Mouse (Mus musculus) adrenal gland, postnatal 4 days (tissue): Measurements from ENCODE around the gene Gadl1. TPM values are rescaled to one million over a fixed set of nuclear protein-coding genes. Genes with fewer than 3 reads are reported as not detected.

Experiments
- DNase-seq, 2 experiments: peaks; one replicate each; pipeline ENCODE4 v3.0.0; 2021 to 2022; ENCODE audit warnings: low spot score in 2 of 2, mixed read lengths in 2 of 2
- long read RNA-seq, 2 experiments: library from polyadenylated mRNA; stranded (forward); transcript quantifications; one replicate each; pipeline ENCODE4 v2.0.0; 2021
- total RNA-seq, 2 experiments: library from RNA; stranded (reverse); gene quantifications; 2 replicates each; pipeline ENCODE4 v1.2.3; 2021

Gadl1 gene
- under 1 TPM; 0.45 to 0.82 TPM for total RNA-seq
- long read RNA-seq, experiment 1, partial matches to known transcripts = 0 of 1 reads
- long read RNA-seq, experiment 1, other reads (novel, unspliced or antisense) = 1 of 1 reads
- long read RNA-seq, experiment 2 = 0 reads

- DNase-seq = no peak
These were observed at the start of gene Gadl1 for GRCm38 (mm10) chr9:115909155-115909554. Gene Gadl1 (plus strand): TSS chr9:115909455.

- DNase-seq = no peak
These were observed 46.5 kb upstream of the Gadl1 start for GRCm38 (mm10) chr9:115862802-115863201.

GRCm38 (mm10) chr9:115863326-115863725 is 45.9 kb upstream of the Gadl1 start:
- DNase-seq = no peak

- DNase-seq = peak in 1 of 2 experiments; percentile 37
These were observed 42.0 kb upstream of the Gadl1 start for GRCm38 (mm10) chr9:115867277-115867676.

GRCm38 (mm10) chr9:115870168-115870567 is 39.1 kb upstream of the Gadl1 start:
- DNase-seq = no peak

- DNase-seq = no peak
These were observed 38.6 kb upstream of the Gadl1 start for GRCm38 (mm10) chr9:115870640-115871039.

GRCm38 (mm10) chr9:115880500-115880899 is 28.8 kb upstream of the Gadl1 start:
- DNase-seq = no peak

- no peak for DNase-seq
These were observed 28.1 kb upstream of the Gadl1 start for GRCm38 (mm10) chr9:115881137-115881536.

GRCm38 (mm10) chr9:115882627-115883200 is 26.5 kb upstream of the Gadl1 start:
- no peak for DNase-seq

- DNase-seq = no peak
These were observed 25.8 kb upstream of the Gadl1 start for GRCm38 (mm10) chr9:115883413-115883812.

- no peak for DNase-seq
These were observed 21.7 kb upstream of the Gadl1 start for GRCm38 (mm10) chr9:115887571-115887970.

- DNase-seq = no peak
These were observed 16.1 kb upstream of the Gadl1 start for GRCm38 (mm10) chr9:115893131-115893530.

- DNase-seq = no peak
These were observed 15.3 kb upstream of the Gadl1 start for GRCm38 (mm10) chr9:115893947-115894346.

GRCm38 (mm10) chr9:115908325-115908724 is 930 bp upstream of the Gadl1 start:
- DNase-seq = no peak

- no peak for DNase-seq
These were observed 4.8 kb downstream of the Gadl1 start for GRCm38 (mm10) chr9:115914006-115914405.

- DNase-seq = no peak
These were observed 6.5 kb downstream of the Gadl1 start for GRCm38 (mm10) chr9:115915586-115916270.

GRCm38 (mm10) chr9:115919736-115920135 is 10.5 kb downstream of the Gadl1 start:
- DNase-seq = no peak

GRCm38 (mm10) chr9:115922662-115923061 is 13.4 kb downstream of the Gadl1 start:
- DNase-seq = no peak

- DNase-seq = no peak
These were observed 14.8 kb downstream of the Gadl1 start for GRCm38 (mm10) chr9:115924094-115924493.

GRCm38 (mm10) chr9:115931803-115932202 is 22.5 kb downstream of the Gadl1 start:
- no peak for DNase-seq

GRCm38 (mm10) chr9:115932741-115933140 is 23.5 kb downstream of the Gadl1 start:
- no peak for DNase-seq

GRCm38 (mm10) chr9:115933243-115933964 is 24.1 kb downstream of the Gadl1 start:
- DNase-seq = no peak
